Mouse (Mus musculus) cerebellum, adult 2 months (tissue): ENCODE results near the gene Col6a6. TPM values are rescaled to one million over a fixed set of nuclear protein-coding genes. Genes with fewer than 3 reads are reported as not detected.

ENCODE experiments used
- DNase-seq, 2 experiments: peaks; one replicate each; pipeline ENCODE4 v3.0.0; 2021
- H3K27ac ChIP-seq: fragments of 200-500 bp; 2 replicates; pipeline ENCODE4 v1.5.1; 2012; ENCODE audit warnings: low read length, control low read depth, inconsistent platforms; ENCODE audit not compliant: insufficient read depth
- H3K27me3 ChIP-seq: fragments of 200-500 bp; 2 replicates; pipeline ENCODE4 v1.6.1; 2012; ENCODE audit warnings: inconsistent platforms, mild to moderate bottlenecking, low read length, moderate library complexity; ENCODE audit not compliant: control insufficient read depth, insufficient read depth
- H3K4me1 ChIP-seq: fragments of 200-500 bp; 2 replicates; pipeline ENCODE4 v1.6.1; 2011; ENCODE audit warnings: low read length; ENCODE audit not compliant: control insufficient read depth, insufficient read depth
- H3K4me3 ChIP-seq: fragments of 200-500 bp; replicated peaks from 2 replicates; pipeline ENCODE3; 2011; ENCODE audit warnings: mild to moderate bottlenecking, low read depth, low read length, control low read depth; ENCODE audit not compliant: insufficient read depth
- CTCF ChIP-seq: fragments of 200-500 bp; IDR thresholded peaks from 2 replicates; pipeline ENCODE4 v1.5.1; 2011; ENCODE audit warnings: low read depth, mild to moderate bottlenecking, control low read depth, low read length, moderate library complexity, borderline replicate concordance; ENCODE audit not compliant: insufficient read depth
- POLR2A ChIP-seq: fragments of 200-500 bp; IDR thresholded peaks from 2 replicates; pipeline ENCODE4 v1.6.1; 2011; ENCODE audit warnings: low read length, control low read depth, borderline replicate concordance; ENCODE audit not compliant: insufficient read depth
- WGBS: fragments of 180-500 bp; shearing (Covaris S2); methylation state at CpG from one replicate; pipeline ENCODE4 v1.1.7; 2018; 5-methylcytosine and 5-hydroxymethylcytosine counted together
- polyA plus RNA-seq: library from polyadenylated mRNA; depleted of rRNA; stranded (reverse); fragments of >200 nt; gene quantifications from 2 replicates; pipeline ENCODE4 v1.2.3, GENCODE M21; 2012

Col6a6 gene
- polyA plus RNA-seq, 1 experiment, result 0.11 TPM

DNA sequence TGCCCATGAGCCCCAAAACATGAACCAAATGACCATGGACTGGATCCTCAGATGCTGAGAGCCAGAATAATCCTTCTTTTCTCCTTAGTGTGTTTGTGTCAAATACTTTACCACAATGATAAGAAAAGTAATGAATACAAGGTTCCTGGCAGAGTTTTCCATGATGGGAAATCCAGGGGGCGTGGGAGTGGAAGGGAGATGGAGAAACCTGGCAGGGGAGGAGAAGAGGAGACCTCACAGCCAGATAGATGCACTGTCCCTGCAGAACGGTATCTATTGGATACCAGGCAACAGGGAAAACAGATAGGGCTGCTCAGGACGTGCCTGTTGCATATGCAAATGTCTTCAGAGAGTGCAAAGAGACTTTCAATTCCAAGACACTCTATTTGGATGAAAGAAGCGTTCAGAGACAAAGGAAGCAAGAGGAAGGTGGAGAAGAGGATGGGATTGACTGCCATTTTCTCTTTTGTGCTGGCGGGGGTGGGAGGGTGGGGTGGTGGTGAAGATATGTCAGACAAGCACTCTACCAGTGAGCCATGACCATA, 108.0 kb downstream of the Col6a6 start:
- TF ChIP-seq CTCF (no peak), POLR2A (no peak)
- no peak overlapping the region for H3K27ac ChIP-seq
- WGBS, result 37% methylated on average over 5 of the region's 5 CpGs
- H3K27me3 ChIP-seq, result no peaks in the 10 kb centered on the region
- DNase-seq, result no peak
- no peaks in the 10 kb centered on the region for H3K4me1 ChIP-seq
- H3K4me3 ChIP-seq, result no peak overlapping the region

- Histone ChIP-seq H3K4me1 (no peaks in the 10 kb centered on the region), H3K27ac (no peak overlapping the region), H3K4me3 (no peak overlapping the region), H3K27me3 (no peaks in the 10 kb centered on the region)
- TF ChIP-seq POLR2A (no peak), CTCF (no peak)
- DNase-seq, result no peak
- WGBS, result 89% methylated on average over 7 of the region's 7 CpGs
Measured at GRCm38 (mm10) chr9:105719367-105719766, 108.6 kb downstream of the Col6a6 start.

DNA sequence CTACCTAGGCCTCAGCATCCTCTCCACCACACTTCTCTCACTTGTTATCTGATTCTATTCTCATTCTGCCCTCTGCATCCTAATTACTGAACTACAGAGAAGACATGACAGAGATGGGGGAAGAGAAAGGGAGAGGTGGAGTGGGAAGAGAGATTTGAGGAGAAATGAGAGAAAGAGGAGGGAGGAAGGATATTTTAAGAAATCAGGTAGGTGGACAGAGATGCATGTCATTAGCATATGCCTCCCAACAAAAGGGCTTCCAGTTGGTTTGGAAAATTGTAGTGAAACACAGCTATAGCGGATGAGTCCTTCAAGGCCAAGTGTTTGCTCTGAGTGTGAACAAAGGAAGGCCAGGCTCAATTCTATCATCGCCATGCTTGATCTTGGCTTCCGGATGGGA, 115.9 kb downstream of the Col6a6 start:
- no peak overlapping the region for H3K4me3 ChIP-seq
- H3K27me3 ChIP-seq, result no peaks in the 10 kb centered on the region
- no peaks in the 10 kb centered on the region for H3K4me1 ChIP-seq
- TF ChIP-seq POLR2A (no peak), CTCF (no peak)
- DNase-seq, result no peak
- WGBS, result 93% methylated on average over 3 of the region's 3 CpGs
- no peak overlapping the region for H3K27ac ChIP-seq

GRCm38 (mm10) chr9:105705011-105705410, 122.9 kb downstream of the Col6a6 start:
- WGBS, result 100% methylated on average over 1 of the region's 1 CpGs
- no peaks in the 10 kb centered on the region for H3K4me1 ChIP-seq
- H3K27ac ChIP-seq, result no peak overlapping the region
- H3K27me3 ChIP-seq, result no peaks in the 10 kb centered on the region
- no peak for DNase-seq
- TF ChIP-seq CTCF (no peak), POLR2A (no peak)
- H3K4me3 ChIP-seq, result no peak overlapping the region

DNA sequence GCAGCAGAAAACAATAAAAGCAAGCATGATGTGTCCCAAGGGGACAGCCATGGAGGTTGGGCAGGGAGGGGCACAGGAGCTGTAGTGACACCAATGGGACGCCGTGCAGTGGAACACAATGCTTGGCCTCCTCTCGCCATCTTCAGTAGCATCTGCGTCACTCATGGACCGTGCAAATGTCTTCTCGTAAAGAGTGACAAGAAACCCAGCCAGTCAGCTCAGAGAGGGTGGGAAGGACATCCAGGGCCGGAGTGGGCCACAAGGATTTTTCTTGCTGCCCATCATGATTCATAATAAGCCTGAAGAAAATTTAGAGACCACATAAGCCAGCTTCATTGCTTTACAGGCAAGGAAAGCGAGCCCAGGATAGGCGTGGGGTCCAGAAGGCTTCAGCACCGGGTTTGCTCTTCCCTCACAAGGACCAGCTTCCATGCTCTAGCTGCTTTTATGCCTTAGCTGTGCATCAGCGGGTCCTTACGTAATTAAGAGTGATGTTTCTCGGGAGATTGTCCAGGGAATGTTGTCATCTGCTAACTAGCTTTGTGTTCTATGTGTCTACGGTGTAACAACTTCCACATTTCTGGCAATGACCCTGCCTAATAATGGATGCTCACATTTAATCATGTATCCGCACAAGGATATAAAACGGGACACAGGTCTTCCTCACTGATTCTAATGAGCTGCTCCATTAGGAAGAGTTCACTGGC, 123.6 kb downstream of the Col6a6 start:
- 28% methylated on average over 16 of the region's 16 CpGs for WGBS
- peak in 1 of 2 experiments; percentile 12 for DNase-seq
- no peaks in the 10 kb centered on the region for H3K27me3 ChIP-seq
- H3K27ac ChIP-seq, result no peak overlapping the region
- no peaks in the 10 kb centered on the region for H3K4me1 ChIP-seq
- no peak overlapping the region for H3K4me3 ChIP-seq
- TF ChIP-seq CTCF, result no peak
- no peak for TF ChIP-seq POLR2A

GRCm38 (mm10) chr9:105701966-105702365, 126.0 kb downstream of the Col6a6 start:
- no peak for TF ChIP-seq POLR2A
- no peak for TF ChIP-seq CTCF
- no peak overlapping the region for H3K27ac ChIP-seq
- 46% methylated on average over 9 of the region's 9 CpGs for WGBS
- DNase-seq, result no peak
- no peaks in the 10 kb centered on the region for H3K27me3 ChIP-seq
- no peak overlapping the region for H3K4me3 ChIP-seq
- no peaks in the 10 kb centered on the region for H3K4me1 ChIP-seq

DNA sequence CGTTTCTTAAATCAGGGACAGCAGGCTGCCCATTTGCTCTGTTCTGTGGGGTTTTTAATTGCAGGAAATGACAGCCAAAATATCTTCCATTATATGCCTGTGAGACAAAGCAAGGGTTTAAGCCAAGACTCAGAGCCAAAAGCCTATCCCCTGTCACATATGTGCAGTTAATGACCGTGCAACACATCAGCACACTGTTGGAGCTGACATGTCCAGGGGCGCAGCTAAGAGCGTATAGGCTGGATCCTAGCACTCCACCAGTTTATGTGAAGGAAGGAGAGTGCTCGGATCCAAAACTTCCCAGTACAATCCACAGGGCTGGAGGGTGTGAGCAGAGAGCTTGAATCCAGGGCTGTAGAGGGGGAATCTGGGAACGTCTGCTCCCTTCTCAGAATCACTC, 127.3 kb downstream of the Col6a6 start:
- no peak overlapping the region for H3K27ac ChIP-seq
- WGBS, result 13% methylated on average over 6 of the region's 6 CpGs
- no peaks in the 10 kb centered on the region for H3K4me1 ChIP-seq
- H3K4me3 ChIP-seq, result no peak overlapping the region
- H3K27me3 ChIP-seq, result no peaks in the 10 kb centered on the region
- TF ChIP-seq POLR2A, result no peak
- no peak for TF ChIP-seq CTCF
- DNase-seq, result no peak

DNA sequence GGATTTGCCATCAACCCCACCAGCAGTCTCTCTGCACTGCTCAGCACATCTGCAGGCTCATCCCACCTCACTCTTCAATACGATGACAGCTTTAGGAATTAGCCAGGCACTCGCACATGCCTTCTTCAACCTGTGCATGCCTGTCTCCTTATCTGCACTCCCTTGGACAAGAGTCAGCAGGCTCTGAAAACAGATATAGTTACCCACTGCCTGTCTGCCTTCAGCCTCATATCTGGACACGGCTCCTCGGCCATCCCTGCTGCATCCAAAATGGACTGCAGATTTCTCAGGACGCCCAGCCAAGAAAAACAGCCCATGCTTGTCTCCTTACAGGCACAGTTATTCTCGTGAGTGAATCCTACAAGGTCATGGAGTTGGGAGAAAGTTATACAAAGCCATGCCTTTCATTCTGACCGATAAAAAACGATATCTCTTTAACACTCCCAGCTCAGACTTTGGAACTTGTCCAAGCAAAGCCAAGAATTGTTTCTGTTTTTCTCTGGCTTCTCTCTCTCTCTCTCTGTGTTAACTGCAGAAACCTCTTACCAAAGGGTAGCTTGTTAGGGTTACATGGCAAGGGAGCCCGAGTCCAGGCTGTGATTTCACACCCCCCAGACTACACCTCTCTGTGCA, 130.1 kb downstream of the Col6a6 start:
- Histone ChIP-seq H3K4me3 (no peak overlapping the region), H3K4me1 (no peaks in the 10 kb centered on the region), H3K27me3 (no peaks in the 10 kb centered on the region), H3K27ac (no peak overlapping the region)
- TF ChIP-seq CTCF (no peak), POLR2A (no peak)
- WGBS, result 29% methylated on average over 9 of the region's 9 CpGs
- no peak for DNase-seq
